Mouse (Mus musculus) embryonic facial prominence, embryonic 11.5 days (tissue): Measurements from ENCODE around the gene Thtpa. TPM values are rescaled to one million over a fixed set of nuclear protein-coding genes. Genes with fewer than 3 reads are reported as not detected.

Experiments
- ATAC-seq: fragments of 200-750 bp; cut with Nextera tagmentation; replicated peaks from 2 replicates; pipeline ENCODE4 v1.8.0; 2017; ENCODE audit warnings: low read depth; ENCODE audit not compliant: insufficient number of reproducible peaks, low FRiP score, low TSS enrichment
- DNase-seq: peaks from one replicate; pipeline ENCODE4 v3.0.0-alpha.2; 2015; ENCODE audit warnings: low spot score
- H3K27ac ChIP-seq: fragments of 300-500 bp; sonication (generic); replicated peaks from 2 replicates; pipeline ENCODE4 v1.5.1; 2014; ENCODE audit warnings: mild to moderate bottlenecking, low read depth, low read length, control low read depth
- H3K27me3 ChIP-seq: fragments of 300-500 bp; sonication (generic); 2 replicates; pipeline ENCODE4 v1.6.1; 2014; ENCODE audit warnings: mild to moderate bottlenecking, low read length, moderate library complexity, mixed read lengths; ENCODE audit not compliant: control insufficient read depth, insufficient read depth
- H3K36me3 ChIP-seq: fragments of 300-500 bp; sonication (generic); replicated peaks from 2 replicates; pipeline ENCODE4 v1.6.1; 2014; ENCODE audit warnings: low read depth, mild to moderate bottlenecking, low read length, moderate library complexity, mixed read lengths; ENCODE audit not compliant: control insufficient read depth, insufficient read depth
- H3K4me1 ChIP-seq: fragments of 300-500 bp; sonication (generic); 2 replicates; pipeline ENCODE4 v1.6.1; 2014; ENCODE audit warnings: low read length, mixed read lengths; ENCODE audit not compliant: control insufficient read depth, insufficient read depth
- H3K4me2 ChIP-seq: fragments of 300-500 bp; sonication (generic); 2 replicates; pipeline ENCODE4 v1.6.1; 2014; ENCODE audit warnings: low read depth, mild to moderate bottlenecking, control low read depth, low read length, moderate library complexity
- H3K4me3 ChIP-seq: fragments of 300-500 bp; sonication (generic); 2 replicates; pipeline ENCODE4 v1.5.1; 2014; ENCODE audit warnings: low read depth, low read length, control low read depth
- H3K9ac ChIP-seq: fragments of 300-500 bp; sonication (generic); replicated peaks from 2 replicates; pipeline ENCODE4 v1.6.1; 2014; ENCODE audit warnings: mild to moderate bottlenecking, control low read depth, low read length
- H3K9me3 ChIP-seq: fragments of 300-500 bp; sonication (generic); replicated peaks from 2 replicates; pipeline ENCODE4 v1.6.1; 2016; ENCODE audit warnings: mild to moderate bottlenecking, low read length, inconsistent platforms, mixed read lengths; ENCODE audit not compliant: control insufficient read depth
- WGBS: fragments of 180-500 bp; shearing (Covaris S2); extraction: QIAGEN DNeasy Blood & Tissue Kit; methylation state at CpG from one replicate; pipeline ENCODE4 v1.1.7; 2014; 5-methylcytosine and 5-hydroxymethylcytosine counted together
- polyA plus RNA-seq: library from polyadenylated mRNA; unstranded; fragments of >200 nt; fragmentation: Nextera tagmentation; extraction: Ambion mirVana; gene quantifications from 2 replicates; pipeline ENCODE4 v1.2.1, GENCODE M21; 2014

Thtpa gene
- polyA plus RNA-seq, 1 experiment from 2014 or later = 19.0 TPM

- no peak overlapping the region for H3K27ac ChIP-seq
- H3K27me3 ChIP-seq = no peaks in the 10 kb centered on the region
- H3K9me3 ChIP-seq = no peaks in the 10 kb centered on the region
- H3K36me3 ChIP-seq = no peaks in the 10 kb centered on the region
- no peak for ATAC-seq
- WGBS = 82% methylated on average over 15 of the region's 15 CpGs
- H3K9ac ChIP-seq = no peak overlapping the region
- no peak overlapping the region for H3K4me2 ChIP-seq
- H3K4me1 ChIP-seq = peaks cover 4% of the 10 kb centered on the region; the same call in 1 of the 2 replicates
- no peak overlapping the region for H3K4me3 ChIP-seq
- DNase-seq = no peak
Observed at GRCm38 (mm10) chr14:55102253-55102785, 7.7 kb downstream of the Thtpa start.

- ATAC-seq (no peak), DNase-seq (no peak)
- Histone ChIP-seq H3K4me1 (peaks cover 9% of the 10 kb centered on the region; the same call in 1 of the 2 replicates), H3K27me3 (no peaks in the 10 kb centered on the region), H3K4me3 (no peak overlapping the region), H3K9me3 (no peaks in the 10 kb centered on the region), H3K4me2 (no peak overlapping the region), H3K9ac (no peak overlapping the region), H3K36me3 (no peaks in the 10 kb centered on the region), H3K27ac (no peak overlapping the region)
- 81% methylated on average over 18 of the region's 18 CpGs for WGBS
Observed at GRCm38 (mm10) chr14:55104365-55104764, 9.8 kb downstream of the Thtpa start.

- H3K4me1 ChIP-seq = peaks cover 9% of the 10 kb centered on the region; the same call in 1 of the 2 replicates
- peak overlapping the region; percentile 44 for H3K4me3 ChIP-seq
- H3K27ac ChIP-seq = peak overlapping the region; percentile 35; the same call in 1 of the 2 replicates
- ATAC-seq (no peak), DNase-seq (peak; percentile 56)
- 1% methylated on average over 7 of the region's 7 CpGs for WGBS
- no peaks in the 10 kb centered on the region for H3K36me3 ChIP-seq
- H3K27me3 ChIP-seq = peaks cover 4% of the 10 kb centered on the region
- peak overlapping the region; percentile 76; the same call in 1 of the 2 replicates for H3K9ac ChIP-seq
- H3K4me2 ChIP-seq = peak overlapping the region; percentile 90
- H3K9me3 ChIP-seq = no peaks in the 10 kb centered on the region
Observed at GRCm38 (mm10) chr14:55105386-55105785, 10.8 kb downstream of the Thtpa start.

GRCm38 (mm10) chr14:55105836-55106809 lies 11.5 kb downstream of the Thtpa start, which contains the start of gene Ap1g2:
Ap1g2 (minus strand) TSS chr14:55106593.
- Histone ChIP-seq H3K9ac (peak within 1 kb of the TSS; percentile 76), H3K36me3 (no peaks in the 10 kb centered on the region), H3K27ac (no peak within 1 kb of the TSS), H3K4me2 (peak within 1 kb of the TSS; percentile 90), H3K27me3 (peaks cover 4% of the 10 kb centered on the region), H3K4me1 (peaks cover 9% of the 10 kb centered on the region; the same call in 1 of the 2 replicates), H3K4me3 (peak within 1 kb of the TSS; percentile 44), H3K9me3 (no peaks in the 10 kb centered on the region)
- peak; percentile 34; the same call in 1 of the 2 replicates for ATAC-seq
- peak; percentile 80 for DNase-seq
- under 1% methylated on average over 39 of the region's 39 CpGs for WGBS

- no peak for ATAC-seq
- WGBS = 66% methylated on average over 8 of the region's 8 CpGs
- Histone ChIP-seq H3K27me3 (peaks cover 4% of the 10 kb centered on the region), H3K4me2 (no peak overlapping the region), H3K9ac (no peak overlapping the region), H3K4me1 (peaks cover 9% of the 10 kb centered on the region; the same call in 1 of the 2 replicates), H3K4me3 (no peak overlapping the region), H3K36me3 (no peaks in the 10 kb centered on the region), H3K27ac (no peak overlapping the region), H3K9me3 (no peaks in the 10 kb centered on the region)
- no peak for DNase-seq
Observed at GRCm38 (mm10) chr14:55106990-55107389, 12.4 kb downstream of the Thtpa start.

GRCm38 (mm10) chr14:55108202-55108870 lies 13.8 kb downstream of the Thtpa start:
- peaks cover 9% of the 10 kb centered on the region for H3K27me3 ChIP-seq

GRCm38 (mm10) chr14:55109048-55109873 lies 14.7 kb downstream of the Thtpa start:
- Histone ChIP-seq H3K27ac (no peak overlapping the region), H3K9ac (no peak overlapping the region), H3K27me3 (peaks cover 18% of the 10 kb centered on the region), H3K4me2 (peak overlapping the region; percentile 23; the same call in 1 of the 2 replicates), H3K36me3 (no peaks in the 10 kb centered on the region), H3K4me1 (peaks cover 9% of the 10 kb centered on the region; the same call in 1 of the 2 replicates), H3K9me3 (no peaks in the 10 kb centered on the region), H3K4me3 (no peak overlapping the region)
- DNase-seq (no peak), ATAC-seq (no peak)
- 10% methylated on average over 20 of the region's 21 CpGs for WGBS

More at GRCm38 (mm10) chr14:55108202-55108870, 13.8 kb downstream of the Thtpa start:
- no peak overlapping the region for H3K4me3 ChIP-seq
- DNase-seq (no peak), ATAC-seq (peak; percentile 12; the same call in 1 of the 2 replicates)
- WGBS = 36% methylated on average over 9 of the region's 9 CpGs
- H3K4me2 ChIP-seq = no peak overlapping the region
- H3K9me3 ChIP-seq = no peaks in the 10 kb centered on the region
- H3K36me3 ChIP-seq = no peaks in the 10 kb centered on the region
- no peak overlapping the region for H3K27ac ChIP-seq
- no peak overlapping the region for H3K9ac ChIP-seq
- H3K4me1 ChIP-seq = peaks cover 9% of the 10 kb centered on the region; the same call in 1 of the 2 replicates
